34 mouse cellular contexts compared by ENCODE assay signal in genomic region chr10:26185289-26185688, GRCm38 (mm10). TPM values are rescaled to one million over a fixed set of nuclear protein-coding genes. Genes with fewer than 3 reads are reported as not detected.
"Had no signal": no experiment of that assay in that cellular context is flagged by ENCODE, and none has a peak within 500 bp of the region (broad histone marks: within the 10 kb centered on the region; RNA-seq: fewer than 3 reads in every experiment).

No protein-coding gene starts in this region.

- H3K36me3 ChIP-seq: heart, embryonic 13.5 days; heart, embryonic 15.5 days; hindbrain, embryonic 13.5 days; hindbrain, embryonic 15.5 days; kidney, embryonic 15.5 days; limb, embryonic 13.5 days; limb, embryonic 15.5 days; liver, embryonic 12.5 days had no signal

- H3K27me3 ChIP-seq: heart, embryonic 13.5 days; heart, embryonic 15.5 days; hindbrain, embryonic 13.5 days; hindbrain, embryonic 15.5 days; kidney, embryonic 15.5 days; limb, embryonic 13.5 days; limb, embryonic 15.5 days; liver, embryonic 12.5 days had no signal

- H3K9me3 ChIP-seq: heart, embryonic 13.5 days; heart, embryonic 15.5 days; hindbrain, embryonic 13.5 days; hindbrain, embryonic 15.5 days; kidney, embryonic 15.5 days; limb, embryonic 13.5 days; limb, embryonic 15.5 days; liver, embryonic 12.5 days had no signal

- ATAC-seq: hindbrain, postnatal 0 days; intestine, embryonic 16.5 days; liver, embryonic 12.5 days had no signal

- H3K27ac ChIP-seq: heart, adult 2 months; heart, embryonic 13.5 days; heart, embryonic 15.5 days; hindbrain, embryonic 13.5 days; hindbrain, embryonic 15.5 days; hindbrain, postnatal 0 days; kidney, embryonic 15.5 days; kidney, postnatal 0 days; left cerebral cortex, adult 2 months; limb, embryonic 13.5 days; limb, embryonic 15.5 days; liver, embryonic 12.5 days; liver, embryonic 14.5 days had no signal

- H3K4me2 ChIP-seq: heart, embryonic 11.5 days; heart, embryonic 13.5 days; heart, embryonic 15.5 days; hindbrain, embryonic 13.5 days; hindbrain, embryonic 15.5 days; kidney, embryonic 15.5 days; limb, embryonic 13.5 days; limb, embryonic 15.5 days; liver, embryonic 12.5 days had no signal

- H3K9ac ChIP-seq: heart, embryonic 13.5 days; heart, embryonic 15.5 days; hindbrain, embryonic 13.5 days; hindbrain, embryonic 15.5 days; kidney, embryonic 15.5 days; limb, embryonic 13.5 days; limb, embryonic 15.5 days; liver, embryonic 12.5 days; liver, embryonic 14.5 days had no signal

- DNase-seq: gastrocnemius, postnatal 14 days; gastrocnemius, postnatal 36 days; heart, adult 11 months; heart, adult 2 months; heart, postnatal 14 days; heart, postnatal 36 days; kidney, adult 11 months; kidney, adult 2 months; kidney, adult 9 months; kidney, postnatal 14 days; kidney, postnatal 36 days; layer of hippocampus, postnatal 36 days; left cerebral cortex, postnatal 4 days had no signal

- H3K4me1 ChIP-seq: heart, embryonic 13.5 days; heart, embryonic 15.5 days; hindbrain, embryonic 13.5 days; hindbrain, embryonic 15.5 days; kidney, embryonic 15.5 days; limb, embryonic 13.5 days; limb, embryonic 15.5 days; liver, embryonic 12.5 days had no signal

- H3K4me3 ChIP-seq: heart, adult 2 months; heart, embryonic 13.5 days; heart, embryonic 15.5 days; hindbrain, embryonic 13.5 days; hindbrain, embryonic 15.5 days; kidney, embryonic 15.5 days; left cerebral cortex, adult 2 months; limb, embryonic 13.5 days; limb, embryonic 15.5 days; liver, embryonic 12.5 days had no signal

RNA-seq across cellular contexts. Expression of gene Samd3, which starts 44.2 kb away (rescaled TPM):
- total RNA-seq: gastrocnemius, adult 18-20 months; gastrocnemius, adult 8-10 months; gastrocnemius, postnatal 14 days; gastrocnemius, postnatal 36 days; heart, adult 2 months; heart, postnatal 14 days; heart, postnatal 36 days; layer of hippocampus, adult 8-10 months; layer of hippocampus, postnatal 36 days had no signal
- polyA plus RNA-seq: heart, embryonic 11.5 days; heart, embryonic 13.5 days; heart, embryonic 15.5 days; heart, postnatal 0 days; intestine, embryonic 14.5 days; intestine, embryonic 16.5 days; kidney, embryonic 15.5 days; kidney, postnatal 0 days; limb, embryonic 11.5 days; limb, embryonic 13.5 days; liver, embryonic 12.5 days; liver, embryonic 14.5 days; liver, embryonic 16.5 days had no signal
